Mouse (Mus musculus) myocyte (in vitro differentiated cells): ENCODE data around the gene F11r.

Source experiments
- CEBPB ChIP-seq: IDR thresholded peaks from 2 replicates; pipeline ENCODE4 v1.6.1; 2011; ENCODE audit warnings: mild to moderate bottlenecking, moderate library complexity; ENCODE audit not compliant: poor library complexity, insufficient read depth, severe bottlenecking
- E2F4 ChIP-seq: IDR thresholded peaks from one replicate; pipeline ENCODE4 v1.6.1; 2011; ENCODE audit warnings: mild to moderate bottlenecking, control low read depth, moderate library complexity; ENCODE audit not compliant: insufficient read depth
- MAX ChIP-seq: IDR thresholded peaks from one replicate; pipeline ENCODE4 v1.6.1; 2011; ENCODE audit warnings: low read depth, mild to moderate bottlenecking, control low read depth
- MYOD1 ChIP-seq, 3 experiments: IDR thresholded peaks; one replicate each; pipeline ENCODE4 v1.6.1; 2011; ENCODE audit warnings: control low read depth in 2 of 3, low read depth in 2 of 3, mild to moderate bottlenecking in 2 of 3, moderate library complexity in 1 of 3; ENCODE audit not compliant: insufficient read length in 2 of 3, control insufficient read depth in 1 of 3
- MYOG ChIP-seq, 3 experiments: IDR thresholded peaks; one replicate each; pipeline ENCODE4 v1.6.1; 2011; ENCODE audit warnings: control low read depth in 2 of 3, low read depth in 2 of 3, mild to moderate bottlenecking in 2 of 3; ENCODE audit not compliant: insufficient read length in 2 of 3, control insufficient read depth in 1 of 3, insufficient read depth in 1 of 3
- POLR2A ChIP-seq: IDR thresholded peaks from one replicate; pipeline ENCODE4 v1.6.1; 2011; ENCODE audit warnings: low read depth, mild to moderate bottlenecking, control low read depth, moderate library complexity; ENCODE audit not compliant: insufficient read length
- POLR2AphosphoS2 ChIP-seq: IDR thresholded peaks from one replicate; pipeline ENCODE4 v1.6.1; 2011; ENCODE audit warnings: low read depth, control low read depth; ENCODE audit not compliant: insufficient read length
- REST ChIP-seq: IDR thresholded peaks from one replicate; pipeline ENCODE4 v1.6.1; 2011; ENCODE audit warnings: mild to moderate bottlenecking, control low read depth, moderate library complexity; ENCODE audit not compliant: insufficient read depth, insufficient read length
- SRF ChIP-seq: IDR thresholded peaks from one replicate; pipeline ENCODE4 v1.6.1; 2011; ENCODE audit warnings: low read depth; ENCODE audit not compliant: control insufficient read depth, insufficient read length
- TCF12 ChIP-seq: IDR thresholded peaks from one replicate; pipeline ENCODE4 v1.6.1; 2011; ENCODE audit warnings: mild to moderate bottlenecking, control low read depth; ENCODE audit not compliant: poor library complexity, insufficient read depth, severe bottlenecking
- TCF3 ChIP-seq: IDR thresholded peaks from one replicate; pipeline ENCODE4 v1.6.1; 2011; ENCODE audit warnings: low read depth, control low read depth; ENCODE audit not compliant: insufficient read length
- USF1 ChIP-seq: IDR thresholded peaks from one replicate; pipeline ENCODE4 v1.6.1; 2011; ENCODE audit warnings: low read depth, mild to moderate bottlenecking, control low read depth, moderate library complexity

DNA sequence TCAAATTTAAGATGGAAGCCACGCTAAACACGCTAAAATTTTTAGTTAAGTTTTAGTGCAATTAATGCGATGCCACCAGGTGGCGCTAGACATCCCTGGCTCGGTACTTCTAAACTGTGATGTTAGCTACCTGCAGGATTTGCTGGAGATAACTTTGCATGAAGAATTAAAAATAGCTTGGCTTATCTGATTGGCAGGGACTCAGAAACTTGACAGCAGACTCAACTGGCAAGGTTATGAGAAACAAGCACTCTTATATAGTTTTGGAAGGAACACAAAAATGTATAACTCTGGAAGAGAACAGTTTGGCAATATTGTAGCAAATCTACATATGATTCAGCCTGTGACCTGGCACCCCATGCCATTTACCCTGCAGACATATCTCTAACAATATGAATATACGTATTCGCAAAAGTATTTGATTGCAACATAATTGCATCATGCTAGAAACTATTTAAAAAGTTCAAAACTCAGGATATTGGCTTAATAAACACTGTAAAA lies 33.1 kb downstream of the F11r start:
- no peak for TF ChIP-seq MYOG (IDR thresholded peaks at IDR 0.05; ENCODE audit: control insufficient read depth in 1 of 3, insufficient read depth in 1 of 3, insufficient read length in 2 of 3, low read depth in 2 of 3)
- no peak for TF ChIP-seq POLR2A
- TF ChIP-seq MYOD1 (IDR thresholded peaks at IDR 0.05; ENCODE audit: control insufficient read depth in 1 of 3, insufficient read length in 2 of 3, low read depth in 2 of 3): no peak
- no peak for TF ChIP-seq MAX
- TF ChIP-seq CEBPB: peak; percentile 99
- no peak for TF ChIP-seq USF1
- no peak for TF ChIP-seq REST
- no peak for TF ChIP-seq POLR2AphosphoS2
- TF ChIP-seq E2F4: no peak
- no peak for TF ChIP-seq TCF12
- TF ChIP-seq SRF: no peak
- no peak for TF ChIP-seq TCF3
